Mouse (Mus musculus): ENCODE results near the gene Pfdn4. TPM values are rescaled to one million over a fixed set of nuclear protein-coding genes. Genes with fewer than 3 reads are reported as not detected.

The Pfdn4 gene
- polyA plus RNA-seq (2017; shearing (Covaris generic)), result 10 to 100 TPM; 40.0 to 43.3 TPM

GRCm38 (mm10) chr2:170496154-170496930 is at the start of gene Pfdn4:
Gene Pfdn4 (plus strand): TSS chr2:170496428.

GRCm38 (mm10) chr2:170497091-170497566 is 901 bp downstream of the Pfdn4 start, which contains the start of gene Cyp24a1:
Gene Cyp24a1 (minus strand): TSS chr2:170497145.

Other genes with a start within 250 kb of the Pfdn4 start
- 1 to 10 TPM; 1.7 to 3.0 TPM for gene Bcas1, start 68.6 kb upstream of the Pfdn4 start, polyA plus RNA-seq (2017; shearing (Covaris generic))
- gene Cyp24a1, start 717 bp downstream of the Pfdn4 start, polyA plus RNA-seq (2017; shearing (Covaris generic)), result under 1 TPM in 1 of 2 experiments, not detected in 1; 0.07 TPM
- gene 4930470P17Rik, start 105.6 kb downstream of the Pfdn4 start, polyA plus RNA-seq (2017; shearing (Covaris generic)), result under 1 TPM in 1 of 2 experiments, not detected in 1; 0.21 TPM
- under 1 TPM in 1 of 2 experiments, not detected in 1; 0.10 TPM for gene Dok5, start 235.4 kb downstream of the Pfdn4 start, polyA plus RNA-seq (2017; shearing (Covaris generic))